Mouse (Mus musculus): ENCODE data around the gene Mgat5.

Gene Mgat5

DNA sequence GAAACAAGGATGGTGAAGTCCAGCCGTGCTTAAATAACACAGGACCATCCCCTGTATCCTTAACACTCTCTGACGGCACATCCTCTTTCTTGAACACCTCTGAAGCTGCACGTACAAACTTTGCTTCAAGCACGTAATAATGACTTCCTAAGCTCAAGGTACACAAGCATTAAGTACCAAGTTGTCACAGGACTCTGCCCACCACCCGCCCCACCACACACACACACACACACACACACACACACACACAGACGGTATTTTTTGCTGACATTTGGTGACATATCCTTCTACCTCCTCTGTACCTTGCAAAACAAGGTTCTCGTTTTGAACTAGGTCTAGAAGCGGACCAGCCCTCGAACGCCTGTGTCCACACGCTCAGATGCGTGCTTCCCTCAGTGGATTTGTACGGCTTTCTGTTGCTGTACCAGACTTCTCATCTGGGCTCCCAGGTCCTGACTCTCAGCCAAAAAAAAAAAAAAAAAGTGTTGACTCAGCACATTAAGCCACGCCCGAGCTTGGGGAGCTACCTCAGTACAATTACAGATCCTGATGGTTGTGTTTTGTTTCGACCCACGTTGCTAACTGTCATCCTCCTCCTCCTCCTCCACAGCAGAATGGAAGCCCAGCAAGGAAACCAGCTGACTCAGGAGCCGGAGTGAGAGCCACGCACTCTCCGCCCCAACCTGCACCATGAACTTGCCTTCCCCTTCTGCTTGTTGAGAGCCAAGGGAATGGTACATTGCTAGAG, 101.4 kb downstream of the Mgat5 start:
- DNase-seq (ENCODE audit: low spot score in 2 of 2) = no peak

DNA sequence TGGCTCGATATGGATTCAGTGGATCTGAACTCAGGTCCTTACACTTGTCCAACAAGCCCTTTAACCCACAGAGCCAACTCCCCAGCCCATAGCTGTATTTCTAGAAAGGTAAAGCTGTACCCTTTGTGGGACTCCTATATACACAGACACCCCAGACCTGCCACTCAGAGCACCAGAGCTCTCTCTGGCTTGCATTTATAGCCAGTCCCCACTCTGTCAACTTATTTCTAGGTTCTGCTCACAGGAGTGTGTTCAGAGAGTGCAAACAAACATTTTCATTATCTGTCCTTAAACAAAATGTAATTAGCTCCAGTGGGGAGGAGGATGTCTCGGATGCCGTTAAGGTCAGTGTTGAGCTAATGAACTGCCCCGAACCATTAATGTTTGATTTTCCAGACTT, 102.5 kb downstream of the Mgat5 start:
- no peak for DNase-seq (ENCODE audit: low spot score in 2 of 2)

GRCm38 (mm10) chr1:127308207-127308725, 103.5 kb downstream of the Mgat5 start:
- no peak for DNase-seq (ENCODE audit: low spot score in 2 of 2)

- no peak for DNase-seq (ENCODE audit: low spot score in 2 of 2)
Measured at GRCm38 (mm10) chr1:127308989-127309701, 104.3 kb downstream of the Mgat5 start.

GRCm38 (mm10) chr1:127310011-127310410, 105.2 kb downstream of the Mgat5 start:
- no peak for DNase-seq (ENCODE audit: low spot score in 2 of 2)

- DNase-seq (ENCODE audit: low spot score in 2 of 2) = no peak
Measured at GRCm38 (mm10) chr1:127310703-127311102, 105.9 kb downstream of the Mgat5 start.

GRCm38 (mm10) chr1:127313652-127314350, 109.0 kb downstream of the Mgat5 start:
- no peak for DNase-seq (ENCODE audit: low spot score in 2 of 2)

DNA sequence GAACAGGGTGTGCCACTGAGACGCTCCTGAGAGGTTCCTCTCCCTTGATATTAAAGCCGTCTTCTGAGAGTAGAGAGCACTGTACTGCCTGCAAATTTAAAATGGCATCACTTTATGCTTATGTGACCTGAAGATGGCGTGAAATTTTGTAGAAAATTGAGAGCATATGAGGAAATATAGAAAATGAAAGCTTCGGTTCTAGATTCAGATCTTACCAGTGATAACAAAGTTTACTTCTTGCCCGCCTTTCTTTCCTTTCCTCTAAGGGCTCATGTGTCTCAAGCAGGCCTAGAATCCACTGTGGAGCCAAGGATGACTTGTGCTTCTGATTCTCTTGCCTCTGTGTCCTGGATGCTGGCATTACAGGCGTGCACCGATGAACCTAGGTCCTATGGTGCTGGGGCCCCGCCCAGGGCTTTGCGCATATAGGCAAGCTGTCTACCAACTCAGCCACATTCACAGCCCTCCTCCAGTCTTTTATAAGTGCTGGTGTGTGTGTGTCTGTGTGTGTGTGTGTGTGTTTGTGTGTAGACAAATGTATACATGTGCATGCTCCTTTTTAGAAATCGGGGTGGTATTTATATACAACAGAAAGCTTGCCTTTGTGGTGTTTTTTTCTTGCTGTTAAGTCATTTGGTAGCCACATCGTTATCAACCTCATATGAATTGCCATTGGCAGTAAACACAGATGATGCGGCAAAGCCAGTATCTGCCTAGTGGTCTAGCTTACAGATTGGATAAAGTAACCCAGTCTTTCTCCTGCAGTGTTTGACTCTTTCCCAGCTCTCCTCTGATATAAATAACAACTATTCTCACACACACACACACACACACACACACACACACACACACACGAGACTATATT, 111.2 kb downstream of the Mgat5 start:
- DNase-seq (ENCODE audit: low spot score in 2 of 2) = no peak

- DNase-seq (ENCODE audit: low spot score in 2 of 2) = no peak
Measured at GRCm38 (mm10) chr1:127316651-127317050, 111.8 kb downstream of the Mgat5 start.

DNA sequence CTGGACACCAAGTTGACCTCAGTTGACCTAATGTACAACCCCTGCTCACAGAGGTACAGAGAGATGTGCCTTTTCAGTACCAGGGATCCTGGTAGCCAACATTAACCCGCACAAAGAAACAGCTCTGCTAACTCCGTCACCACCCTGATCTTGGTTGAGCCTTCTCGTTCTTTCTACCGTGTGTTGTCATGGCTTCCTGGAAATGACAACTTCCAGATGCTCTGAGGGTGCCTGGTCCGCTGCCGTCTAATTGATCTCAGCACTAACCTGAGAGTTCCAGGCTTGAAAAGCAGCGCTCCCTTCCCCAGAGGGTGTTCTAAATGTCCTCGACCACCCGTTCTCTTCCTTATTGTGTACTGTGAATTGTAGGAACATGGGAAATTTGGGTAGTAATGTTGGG, 112.7 kb downstream of the Mgat5 start:
- DNase-seq (ENCODE audit: low spot score in 2 of 2) = no peak

DNA sequence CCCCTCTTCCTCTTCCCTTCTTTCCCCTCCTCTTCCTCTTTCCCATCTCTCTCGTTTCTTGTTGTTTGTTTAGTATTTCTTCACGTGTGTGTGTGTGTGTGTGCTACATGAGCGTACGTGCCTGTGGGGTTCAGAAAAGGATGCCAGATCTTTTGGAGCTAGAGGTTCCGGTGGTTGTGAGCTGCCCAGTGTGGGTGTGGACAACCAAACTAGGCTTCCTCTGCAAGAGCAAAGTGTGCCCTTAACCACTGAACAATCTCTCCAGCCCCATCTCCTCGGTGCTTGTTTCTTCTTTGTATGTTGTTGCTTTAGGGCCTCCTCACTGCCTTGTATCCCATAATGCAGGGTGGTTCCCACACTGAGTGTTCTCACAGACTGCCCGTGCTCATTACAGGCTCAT, 113.7 kb downstream of the Mgat5 start:
- no peak for DNase-seq (ENCODE audit: low spot score in 2 of 2)

GRCm38 (mm10) chr1:127319768-127320167, 115.0 kb downstream of the Mgat5 start:
- no peak for DNase-seq (ENCODE audit: low spot score in 2 of 2)

DNA sequence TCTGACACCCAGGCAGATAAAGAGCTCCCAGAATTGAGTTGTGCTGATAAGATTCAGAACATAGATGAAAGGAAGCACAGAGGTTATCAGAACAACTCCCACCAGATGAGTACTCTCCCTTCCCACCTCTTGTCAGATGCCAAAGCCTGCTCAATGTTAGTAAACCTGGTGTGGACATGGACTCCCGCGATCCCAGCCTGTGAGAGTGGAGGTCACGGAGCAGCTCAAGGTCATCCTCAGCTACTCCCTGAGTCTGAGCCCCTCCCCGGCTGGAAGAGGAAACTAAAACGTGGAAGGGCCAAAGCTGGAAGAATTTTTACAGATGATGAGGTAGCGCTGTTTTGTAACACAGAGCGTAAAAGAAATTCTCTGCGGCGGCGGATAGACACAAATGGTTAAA, 116.1 kb downstream of the Mgat5 start:
- no peak for DNase-seq (ENCODE audit: low spot score in 2 of 2)

GRCm38 (mm10) chr1:127321638-127322037, 116.8 kb downstream of the Mgat5 start:
- DNase-seq (ENCODE audit: low spot score in 2 of 2) = no peak

DNA sequence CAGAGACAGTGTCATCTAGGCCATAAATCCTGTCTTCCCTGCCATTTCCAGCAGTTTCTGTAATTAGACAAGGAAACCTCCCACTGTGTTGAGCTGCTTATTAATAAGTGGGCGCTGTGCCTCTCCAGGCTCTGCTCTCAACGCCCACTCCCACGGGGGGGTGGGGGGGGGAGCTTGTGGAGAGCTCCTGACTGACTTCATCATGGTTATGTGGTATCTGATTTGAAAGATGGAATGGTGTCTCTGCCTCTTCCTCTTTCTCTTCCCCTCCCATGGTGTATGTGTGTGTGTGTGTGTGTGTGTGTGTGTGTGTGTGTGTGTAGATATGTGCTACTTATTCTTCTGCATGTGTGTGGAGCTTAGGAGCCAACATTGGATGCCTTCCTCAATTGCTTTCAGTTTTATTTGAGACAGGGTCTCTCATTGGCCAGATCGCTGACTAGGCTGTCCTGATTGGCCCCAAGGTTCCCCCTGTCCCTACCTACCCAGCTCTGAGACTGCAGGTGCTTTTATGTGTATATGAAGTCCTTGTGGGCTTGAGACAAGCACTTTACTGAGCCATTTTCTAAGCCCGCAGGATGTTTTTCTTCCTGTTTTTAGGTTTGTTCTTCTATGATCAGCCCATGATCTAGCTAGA, 117.5 kb downstream of the Mgat5 start:
- DNase-seq (ENCODE audit: low spot score in 2 of 2) = no peak

GRCm38 (mm10) chr1:127325601-127326198, 120.9 kb downstream of the Mgat5 start:
- no peak for DNase-seq (ENCODE audit: low spot score in 2 of 2)

DNA sequence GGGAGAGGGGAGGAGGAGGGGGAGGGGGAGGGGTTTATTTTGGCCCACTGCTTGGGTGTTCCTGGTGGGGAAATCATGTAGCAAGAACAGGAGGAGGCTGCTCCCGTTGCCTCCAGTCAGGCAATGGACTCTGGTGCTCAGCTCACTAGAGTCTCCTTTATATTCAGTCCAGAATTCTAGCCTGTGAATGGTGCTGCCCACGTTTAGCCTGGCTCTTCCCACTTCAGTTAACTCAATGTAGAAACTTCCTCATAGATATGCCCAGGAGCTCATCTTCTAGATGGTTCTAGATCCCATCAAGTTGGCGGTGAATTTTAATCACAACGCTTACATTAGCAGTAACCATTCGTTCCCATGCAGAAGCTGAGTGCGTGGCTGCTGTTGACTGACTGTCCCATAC, 123.0 kb downstream of the Mgat5 start:
- no peak for DNase-seq (ENCODE audit: low spot score in 2 of 2)

GRCm38 (mm10) chr1:127328354-127328875, 123.6 kb downstream of the Mgat5 start:
- DNase-seq (ENCODE audit: low spot score in 2 of 2) = no peak

DNA sequence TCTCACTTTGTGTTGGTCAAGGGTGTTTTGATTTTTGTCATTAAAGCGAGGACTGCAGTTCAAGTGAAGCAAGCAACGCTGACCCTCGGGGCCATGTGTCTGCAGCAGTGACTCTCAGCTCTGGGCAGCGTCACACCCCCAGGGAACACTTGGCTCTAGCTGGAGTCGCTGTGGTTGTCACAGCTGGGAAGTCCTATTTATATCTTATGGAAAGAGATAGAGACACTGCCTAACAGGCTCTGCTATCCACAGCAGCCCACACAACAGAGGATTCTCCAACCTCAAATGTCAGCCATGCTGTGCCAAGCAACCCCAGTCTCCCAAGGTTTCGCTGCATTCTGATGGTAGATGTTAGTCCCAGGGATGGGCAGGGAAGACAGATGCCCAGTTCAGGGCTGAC, 125.0 kb downstream of the Mgat5 start:
- no peak for DNase-seq (ENCODE audit: low spot score in 2 of 2)

GRCm38 (mm10) chr1:127337740-127338139, 132.9 kb downstream of the Mgat5 start:
- no peak for DNase-seq (ENCODE audit: low spot score in 2 of 2)
